Mouse (Mus musculus) c-Kit-positive CD71-positive TER-119-negative erythroid progenitor cells, embryonic 14.5 days (primary cell): ENCODE measurements around the gene Rhox4b.
"Not testable (repeated sequence)": the region's sequence is repeated elsewhere in the genome, so short reads cannot be mapped to it uniquely, and the experiment has no call there.

Experiments used
- DNase-seq: peaks from one replicate; pipeline ENCODE4 v3.0.0-alpha.2; 2013; ENCODE audit warnings: low read depth

Rhox4b gene

DNA sequence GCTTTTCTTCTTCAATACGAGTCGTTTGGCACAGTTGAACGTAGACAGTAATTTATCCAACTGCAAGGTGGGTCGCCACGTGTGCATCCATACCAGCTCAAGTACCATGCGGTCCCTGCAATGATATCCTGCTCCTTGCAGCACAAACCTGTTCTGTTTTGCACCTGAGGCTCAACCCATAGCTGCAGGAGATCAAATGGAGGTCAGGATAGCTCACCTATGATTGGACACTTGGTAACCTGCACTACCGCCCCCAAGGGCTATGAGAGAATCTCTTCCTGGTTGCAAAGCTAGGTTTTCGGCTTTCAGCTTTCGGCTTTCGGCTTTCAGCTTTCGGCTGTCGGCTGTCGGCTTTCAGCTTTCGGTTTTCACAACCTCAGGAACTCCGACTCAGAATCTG, at the start of gene Rhox4b:
Gene Rhox4b (plus strand): TSS at position 301 of the 400 bp plus-strand sequence.
- not testable (repeated sequence) for DNase-seq

DNA sequence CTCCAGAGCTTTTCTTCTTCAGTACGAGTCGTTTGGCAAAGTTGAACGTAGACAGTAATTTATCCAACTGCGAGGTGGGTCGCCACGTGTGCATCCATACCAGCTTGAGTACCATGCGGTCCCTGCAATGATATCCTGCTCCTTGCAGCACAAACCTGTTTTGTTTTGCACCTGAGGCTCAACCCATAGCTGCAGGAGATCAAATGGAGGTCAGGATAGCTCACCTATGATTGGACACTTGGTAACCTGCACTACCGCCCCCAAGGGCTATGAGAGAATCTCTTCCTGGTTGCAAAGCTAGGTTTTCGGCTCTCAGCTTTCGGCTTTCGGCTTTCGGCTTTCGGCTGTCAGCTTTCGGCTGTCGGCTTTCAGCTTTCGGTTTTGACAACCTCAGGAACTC, 41.7 kb upstream of the Rhox4b start, which contains the start of gene Rhox4a2:
Gene Rhox4a2 (plus strand): TSS at position 301 of the 400 bp plus-strand sequence.
- DNase-seq: not testable (repeated sequence)

GRCm38 (mm10) chrX:37411767-37412166, 20.5 kb upstream of the Rhox4b start, which contains the start of gene Rhox2b:
Gene Rhox2b, plus strand, starts transcription at chrX:37412067.
- DNase-seq: not testable (repeated sequence)

GRCm38 (mm10) chrX:37453380-37453779, 21.1 kb downstream of the Rhox4b start, which contains the start of gene Rhox2c:
Gene Rhox2c, plus strand, starts transcription at chrX:37453680.
- DNase-seq: not testable (repeated sequence)

GRCm38 (mm10) chrX:37458285-37458684, 26.0 kb downstream of the Rhox4b start, which contains the start of gene Rhox3c:
Gene Rhox3c, plus strand, starts transcription at chrX:37458585.
- DNase-seq: not testable (repeated sequence)

DNA sequence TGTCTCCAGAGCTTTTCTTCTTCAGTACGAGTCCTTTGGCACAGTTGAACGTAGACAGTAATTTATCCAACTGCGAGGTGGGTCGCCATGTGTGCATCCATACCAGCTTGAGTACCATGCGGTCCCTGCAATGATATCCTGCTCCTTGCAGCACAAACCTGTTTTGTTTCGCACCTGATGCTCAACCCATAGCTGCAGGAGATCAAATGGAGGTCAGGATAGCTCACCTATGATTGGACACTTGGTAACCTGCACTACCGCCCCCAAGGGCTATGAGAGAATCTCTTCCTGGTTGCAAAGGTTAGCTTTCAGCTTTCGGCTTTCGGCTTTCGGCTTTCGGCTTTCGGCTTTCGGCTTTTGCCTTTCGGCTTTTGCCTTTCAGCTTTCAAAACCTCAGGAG, 47.7 kb downstream of the Rhox4b start, which contains the start of gene Rhox4c:
Gene Rhox4c (plus strand): TSS at position 301 of the 400 bp plus-strand sequence.
- not testable (repeated sequence) for DNase-seq
